Mouse (Mus musculus) liver, embryonic 15.5 days (tissue): Measurements from ENCODE around the gene Kat5. TPM values are rescaled to one million over a fixed set of nuclear protein-coding genes. Genes with fewer than 3 reads are reported as not detected.

Experiments used
- ATAC-seq: fragments of 200-750 bp; cut with Nextera tagmentation; 2 replicates; pipeline ENCODE4 v1.8.0; 2017; ENCODE audit warnings: moderate number of reproducible peaks, mild to moderate bottlenecking, moderate library complexity; ENCODE audit not compliant: insufficient read depth
- H3K27ac ChIP-seq: fragments of 300-500 bp; sonication (generic); replicated peaks from 2 replicates; pipeline ENCODE4 v1.5.1; 2015; ENCODE audit warnings: mild to moderate bottlenecking, inconsistent platforms
- H3K27me3 ChIP-seq: fragments of 300-500 bp; sonication (generic); 2 replicates; pipeline ENCODE4 v1.6.1; 2015; ENCODE audit warnings: mild to moderate bottlenecking, inconsistent platforms
- H3K36me3 ChIP-seq: fragments of 300-500 bp; sonication (generic); replicated peaks from 2 replicates; pipeline ENCODE4 v1.6.1; 2015; ENCODE audit warnings: moderate library complexity, mild to moderate bottlenecking, inconsistent platforms
- H3K4me1 ChIP-seq: fragments of 300-500 bp; sonication (generic); replicated peaks from 2 replicates; pipeline ENCODE4 v1.6.1; 2015; ENCODE audit warnings: inconsistent platforms
- H3K4me2 ChIP-seq: fragments of 300-500 bp; sonication (generic); 2 replicates; pipeline ENCODE4 v1.6.1; 2015; ENCODE audit warnings: moderate library complexity, mild to moderate bottlenecking, inconsistent platforms
- H3K4me3 ChIP-seq: fragments of 300-500 bp; sonication (generic); replicated peaks from 2 replicates; pipeline ENCODE4 v1.5.1; 2015; ENCODE audit warnings: mild to moderate bottlenecking, inconsistent platforms
- H3K9ac ChIP-seq: fragments of 300-500 bp; sonication (generic); 2 replicates; pipeline ENCODE4 v1.6.1; 2015; ENCODE audit warnings: moderate library complexity, mild to moderate bottlenecking, inconsistent platforms
- H3K9me3 ChIP-seq: fragments of 300-500 bp; sonication (generic); replicated peaks from 2 replicates; pipeline ENCODE4 v1.6.1; 2016; ENCODE audit warnings: inconsistent platforms
- WGBS: fragments of 180-500 bp; shearing (Covaris S2); methylation state at CpG from one replicate; pipeline ENCODE4 v1.1.7; 2015; ENCODE audit warnings: mixed read lengths; ENCODE audit not compliant: insufficient replicate concordance; 5-methylcytosine and 5-hydroxymethylcytosine counted together
- polyA plus RNA-seq: library from polyadenylated mRNA; unstranded; fragments of >200 nt; fragmentation: Nextera tagmentation; extraction: Ambion mirVana; gene quantifications from 2 replicates; pipeline ENCODE4 v1.2.1, GENCODE M21; 2015

The Kat5 gene
- polyA plus RNA-seq, 1 experiment from 2014 or later: 16.2 TPM

DNA sequence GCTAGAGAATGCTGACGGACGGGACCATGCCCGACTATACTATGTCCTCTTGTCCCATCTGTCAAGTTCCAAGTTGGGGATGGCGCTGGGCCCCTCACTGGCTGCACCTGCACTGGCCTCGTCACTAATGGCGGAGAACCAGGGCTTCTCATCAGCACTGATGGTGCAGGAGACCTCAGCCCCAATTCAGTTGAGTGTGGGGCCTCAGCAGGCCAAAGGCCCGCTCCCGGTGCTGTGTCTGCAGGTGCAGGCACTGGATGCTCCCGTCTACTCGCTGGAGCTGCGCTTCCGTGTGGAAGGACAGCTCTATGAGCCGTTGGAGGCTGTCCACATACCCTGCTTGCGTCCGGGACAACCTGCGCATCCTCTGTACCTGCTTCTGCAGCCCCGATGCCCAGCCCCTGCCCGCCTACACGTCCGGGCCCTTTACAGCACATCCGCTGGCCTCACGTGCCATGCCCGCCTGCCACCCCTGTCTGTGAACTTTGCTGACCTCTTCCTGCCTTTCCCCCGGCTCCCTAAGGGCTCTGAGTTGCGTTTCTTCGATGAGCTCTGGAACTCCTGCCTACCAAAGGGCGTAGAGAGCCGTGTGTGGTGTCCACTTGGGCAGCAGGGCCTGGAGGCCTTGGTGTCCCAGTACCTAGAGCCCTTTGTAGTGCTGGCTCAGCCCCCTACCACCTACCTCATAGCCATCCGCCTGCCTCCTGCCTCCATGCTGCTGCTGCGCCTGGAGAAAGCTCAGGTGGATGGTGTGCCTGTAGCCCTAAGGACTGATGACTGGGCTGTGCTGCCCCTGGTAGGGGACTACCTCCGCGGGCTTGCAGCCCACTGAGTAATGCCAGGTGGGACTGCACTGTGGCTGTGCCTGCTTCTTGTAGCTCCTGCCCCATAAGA, 39.4 kb downstream of the Kat5 start:
- no peak overlapping the region; the same call in 1 of the 2 replicates for H3K4me3 ChIP-seq
- no peak overlapping the region for H3K9ac ChIP-seq
- H3K4me2 ChIP-seq: peak overlapping the region; percentile 98; the same call in 1 of the 2 replicates
- no peak for ATAC-seq
- peaks cover 43% of the 10 kb centered on the region for H3K4me1 ChIP-seq
- peaks cover 13% of the 10 kb centered on the region for H3K36me3 ChIP-seq
- WGBS: 84% methylated on average over 32 of the region's 32 CpGs
- peaks cover 15% of the 10 kb centered on the region for H3K27me3 ChIP-seq
- H3K27ac ChIP-seq: peak overlapping the region; percentile 51; the same call in 1 of the 2 replicates
- no peaks in the 10 kb centered on the region for H3K9me3 ChIP-seq

DNA sequence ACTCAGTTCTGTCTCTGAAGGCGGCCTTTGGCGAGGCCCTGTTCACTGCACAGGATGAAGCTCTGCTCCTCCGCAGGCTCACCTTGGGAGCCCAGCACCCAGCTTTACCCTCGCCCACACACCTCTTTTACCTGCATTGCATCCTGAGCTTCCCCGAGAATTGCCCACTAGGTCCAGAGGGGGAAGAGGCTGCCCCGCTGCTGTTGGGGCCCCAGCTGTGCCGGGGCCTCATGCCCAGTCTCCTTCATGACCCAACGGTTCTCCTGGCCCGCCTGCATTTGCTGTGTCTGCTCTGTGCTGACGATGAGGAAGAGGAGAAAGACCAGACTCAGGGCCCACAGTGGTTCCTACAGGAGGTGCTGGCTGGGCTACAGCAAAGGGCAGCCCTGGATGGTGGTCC, 40.5 kb downstream of the Kat5 start:
- no peak for ATAC-seq
- Histone ChIP-seq H3K36me3 (peaks cover 13% of the 10 kb centered on the region), H3K27me3 (peaks cover 26% of the 10 kb centered on the region), H3K9me3 (no peaks in the 10 kb centered on the region), H3K4me1 (peaks cover 43% of the 10 kb centered on the region), H3K4me2 (peak overlapping the region; percentile 98), H3K27ac (0 out of 2 replicates have a peak overlapping the region, but pooled peaks have one; percentile 93), H3K9ac (no peak overlapping the region), H3K4me3 (peak overlapping the region; percentile 81)
- WGBS: 74% methylated on average over 10 of the region's 10 CpGs

DNA sequence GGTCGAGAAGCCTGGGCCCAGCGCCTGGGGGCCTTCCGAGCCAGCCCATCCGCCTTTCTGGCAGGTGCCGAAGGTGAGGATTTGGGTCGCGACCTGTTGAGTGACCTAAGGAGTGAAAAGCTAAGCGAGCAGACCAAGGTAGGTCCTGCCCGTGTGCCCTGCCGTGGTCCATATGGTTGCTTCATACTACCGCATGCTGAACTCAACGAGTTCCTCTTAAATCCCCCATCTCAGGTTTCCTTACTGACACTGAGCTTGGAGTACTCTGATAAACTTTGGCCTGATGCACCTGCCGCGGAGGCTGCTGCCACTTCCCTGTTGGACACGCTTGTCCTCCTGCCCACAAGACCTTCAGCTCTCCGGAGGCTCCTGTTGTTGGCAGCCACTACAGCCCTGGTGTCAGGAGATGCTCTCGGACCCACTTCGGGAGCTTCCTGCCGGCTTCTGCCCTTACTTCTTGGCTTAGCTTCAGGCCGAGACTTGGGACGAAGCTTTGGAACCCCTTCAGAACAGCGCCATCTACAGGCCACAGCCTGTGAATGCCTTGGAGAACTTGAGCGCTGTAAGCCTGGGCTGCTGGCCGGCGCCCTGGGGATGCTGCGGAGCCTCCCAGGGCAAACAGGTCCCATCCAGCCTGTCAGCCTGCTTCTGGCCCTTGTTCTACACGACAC, 41.4 kb downstream of the Kat5 start:
- peak overlapping the region; percentile 81 for H3K9ac ChIP-seq

DNA sequence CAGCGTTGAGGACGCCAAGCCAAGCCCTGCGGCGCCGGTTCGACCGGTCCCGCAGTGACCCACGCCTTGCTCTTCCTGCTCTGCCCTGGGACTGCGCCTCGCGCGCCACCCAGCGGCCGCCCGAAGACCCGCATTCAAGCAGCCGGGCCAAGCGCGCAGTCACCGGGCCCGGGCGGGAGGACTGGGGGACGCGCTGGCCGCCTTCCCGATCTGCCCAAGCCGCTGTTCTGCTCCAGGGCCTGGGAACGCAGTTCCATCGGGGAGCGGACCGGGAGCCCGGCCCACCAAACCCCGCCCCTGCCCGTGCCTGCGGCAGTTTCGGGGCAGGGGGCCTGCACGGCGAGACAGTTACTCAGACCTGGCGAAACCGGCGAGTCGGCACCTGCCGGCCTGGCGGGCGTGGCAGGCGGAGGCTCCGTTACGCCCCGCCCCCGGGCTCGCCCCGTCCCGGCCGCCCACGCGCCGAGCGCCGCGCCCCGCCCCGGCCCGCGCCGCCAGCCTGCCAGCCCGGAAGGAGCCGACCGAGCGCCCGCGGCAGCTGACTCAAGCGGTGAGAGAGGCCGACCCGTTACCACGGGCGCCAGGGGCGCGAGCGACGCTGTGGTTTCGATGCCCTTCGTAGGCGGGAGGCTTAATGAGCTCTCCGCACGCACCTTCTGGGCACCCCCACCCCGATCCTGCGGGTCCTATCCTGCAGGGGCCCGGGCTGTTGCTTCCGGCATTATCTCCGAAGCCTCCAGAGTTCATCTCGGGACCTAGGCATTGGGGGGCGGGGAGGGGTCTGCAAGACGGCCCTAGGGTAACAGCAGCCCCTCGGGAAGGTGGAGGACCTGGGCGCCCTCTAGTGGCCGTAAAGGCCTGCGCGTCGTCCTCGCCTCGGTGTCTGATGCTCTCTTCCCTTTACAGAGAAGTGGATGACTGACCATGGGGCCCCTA, 42.2 kb downstream of the Kat5 start, which contains the start of gene Ap5b1:
Gene Ap5b1, plus strand, starts transcription at position 492 of the 936 bp plus-strand sequence.
- no peaks in the 10 kb centered on the region for H3K9me3 ChIP-seq
- peaks cover 43% of the 10 kb centered on the region for H3K27me3 ChIP-seq
- H3K4me1 ChIP-seq: peaks cover 42% of the 10 kb centered on the region
- H3K36me3 ChIP-seq: peaks cover 13% of the 10 kb centered on the region
- peak within 1 kb of the TSS; percentile 81 for H3K9ac ChIP-seq
- WGBS: under 1% methylated on average over 100 of the region's 102 CpGs
- H3K4me3 ChIP-seq: peak within 1 kb of the TSS; percentile 81
- peak within 1 kb of the TSS; percentile 93 for H3K27ac ChIP-seq
- peak within 1 kb of the TSS; percentile 98 for H3K4me2 ChIP-seq
- peak; percentile 86 for ATAC-seq

More for the DNA sequence above, 41.4 kb downstream of the Kat5 start:
- ATAC-seq: peak; percentile 12
- 3% methylated on average over 27 of the region's 27 CpGs for WGBS
- Histone ChIP-seq H3K27ac (peak overlapping the region; percentile 93), H3K27me3 (peaks cover 35% of the 10 kb centered on the region), H3K9me3 (no peaks in the 10 kb centered on the region), H3K4me3 (peak overlapping the region; percentile 81), H3K36me3 (peaks cover 13% of the 10 kb centered on the region), H3K4me1 (peaks cover 43% of the 10 kb centered on the region), H3K4me2 (peak overlapping the region; percentile 98)

DNA sequence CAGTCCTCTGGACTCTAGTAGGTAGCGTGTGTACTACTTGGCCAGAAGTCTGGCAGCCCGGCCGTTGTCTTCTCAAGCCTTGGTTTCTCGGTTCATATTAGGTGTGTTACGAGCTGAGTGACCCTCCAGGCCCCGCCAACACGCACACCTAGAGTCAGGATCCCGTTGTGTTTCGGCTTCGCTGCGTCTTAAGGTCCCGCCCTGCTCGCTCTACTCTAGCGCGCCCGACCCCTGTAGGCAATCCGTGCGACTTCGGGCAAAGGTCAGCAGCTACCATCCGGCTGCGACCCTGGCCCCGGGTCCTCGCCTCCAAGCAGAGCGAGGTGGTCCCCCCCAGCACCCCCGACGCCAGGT, 42.9 kb downstream of the Kat5 start:
- H3K27ac ChIP-seq: peak overlapping the region; percentile 93
- H3K4me3 ChIP-seq: peak overlapping the region; percentile 81
- no peaks in the 10 kb centered on the region for H3K9me3 ChIP-seq
- H3K36me3 ChIP-seq: peaks cover 13% of the 10 kb centered on the region
- H3K4me1 ChIP-seq: peaks cover 36% of the 10 kb centered on the region
- H3K4me2 ChIP-seq: peak overlapping the region; percentile 98
- peak; percentile 23 for ATAC-seq
- peak overlapping the region; percentile 81 for H3K9ac ChIP-seq
- WGBS: 2% methylated on average over 26 of the region's 26 CpGs
- peaks cover 49% of the 10 kb centered on the region for H3K27me3 ChIP-seq

DNA sequence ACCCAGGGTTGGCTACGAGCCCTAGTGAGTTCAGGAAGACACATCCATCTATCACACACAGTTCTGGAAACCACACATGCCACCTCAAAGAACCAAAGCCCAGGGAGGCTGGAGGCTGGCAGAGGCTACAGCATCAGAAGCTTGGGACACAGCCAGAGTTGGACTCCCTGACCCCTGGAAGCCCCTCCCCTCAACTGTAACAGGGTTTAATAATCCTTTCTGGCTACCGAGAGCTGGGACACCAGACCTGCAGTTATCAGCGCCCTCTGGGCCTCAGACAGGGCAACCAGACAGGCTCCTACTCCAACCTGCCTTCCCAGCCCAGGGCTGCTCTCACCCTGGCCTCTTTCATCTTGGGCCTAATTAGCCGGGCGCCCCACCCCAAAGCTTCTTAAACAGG, 43.7 kb downstream of the Kat5 start:
- no peak overlapping the region for H3K4me3 ChIP-seq
- H3K9me3 ChIP-seq: no peaks in the 10 kb centered on the region
- 57% methylated on average over 5 of the region's 5 CpGs for WGBS
- no peak overlapping the region for H3K9ac ChIP-seq
- H3K27ac ChIP-seq: no peak overlapping the region
- peak overlapping the region; percentile 98; the same call in 1 of the 2 replicates for H3K4me2 ChIP-seq
- peaks cover 58% of the 10 kb centered on the region for H3K27me3 ChIP-seq
- ATAC-seq: no peak
- H3K36me3 ChIP-seq: peaks cover 13% of the 10 kb centered on the region
- peaks cover 36% of the 10 kb centered on the region for H3K4me1 ChIP-seq

DNA sequence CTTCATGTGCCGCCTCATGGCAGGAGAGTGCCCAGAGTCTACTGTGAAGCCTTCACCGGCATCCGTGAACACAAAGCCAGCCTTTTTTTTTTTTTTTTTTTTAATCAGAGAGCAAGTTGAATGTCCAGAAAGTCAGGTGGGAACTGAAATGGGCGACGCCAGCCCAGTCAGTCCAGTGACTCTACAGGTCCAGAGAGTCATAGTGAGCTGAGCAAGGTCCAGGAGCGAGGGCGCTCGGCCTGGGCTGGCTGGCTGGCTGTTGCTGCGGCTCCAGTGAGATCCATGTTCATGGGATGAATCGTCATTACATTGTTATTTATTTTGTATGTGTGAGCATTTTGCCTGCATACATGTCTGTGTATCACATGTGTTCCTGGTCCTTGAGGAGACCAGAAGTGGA, 47.3 kb downstream of the Kat5 start:
- no peak for ATAC-seq
- Histone ChIP-seq H3K4me3 (no peak overlapping the region), H3K4me2 (no peak overlapping the region), H3K9me3 (no peaks in the 10 kb centered on the region), H3K9ac (no peak overlapping the region), H3K27me3 (peaks cover 93% of the 10 kb centered on the region), H3K4me1 (peaks cover 29% of the 10 kb centered on the region), H3K27ac (no peak overlapping the region), H3K36me3 (no peaks in the 10 kb centered on the region)
- 78% methylated on average over 10 of the region's 10 CpGs for WGBS

DNA sequence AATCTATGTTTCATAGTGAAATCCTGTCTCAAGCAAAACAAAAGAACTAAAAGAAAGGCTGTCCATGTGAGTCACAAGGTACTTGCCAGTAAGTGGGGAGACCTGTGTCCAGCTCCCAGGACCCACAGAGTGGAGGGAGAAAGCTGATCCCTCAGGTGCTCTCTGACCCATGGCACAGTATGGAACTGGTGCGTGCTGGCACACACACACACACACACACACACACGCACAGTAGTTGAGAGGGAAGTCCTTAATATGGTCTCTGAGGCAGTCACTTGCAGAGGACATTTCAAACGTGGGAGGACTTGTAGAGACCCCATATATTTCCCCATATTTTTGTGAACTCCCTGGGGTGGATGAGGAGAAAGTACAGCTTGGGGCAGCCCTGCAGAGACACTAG, 48.2 kb downstream of the Kat5 start:
- H3K36me3 ChIP-seq: no peaks in the 10 kb centered on the region
- H3K27ac ChIP-seq: no peak overlapping the region
- H3K27me3 ChIP-seq: peaks cover 100% of the 10 kb centered on the region
- H3K4me3 ChIP-seq: no peak overlapping the region
- H3K9me3 ChIP-seq: no peaks in the 10 kb centered on the region
- 28% methylated on average over 3 of the region's 3 CpGs for WGBS
- peaks cover 21% of the 10 kb centered on the region for H3K4me1 ChIP-seq
- ATAC-seq: no peak
- no peak overlapping the region for H3K9ac ChIP-seq
- no peak overlapping the region for H3K4me2 ChIP-seq

DNA sequence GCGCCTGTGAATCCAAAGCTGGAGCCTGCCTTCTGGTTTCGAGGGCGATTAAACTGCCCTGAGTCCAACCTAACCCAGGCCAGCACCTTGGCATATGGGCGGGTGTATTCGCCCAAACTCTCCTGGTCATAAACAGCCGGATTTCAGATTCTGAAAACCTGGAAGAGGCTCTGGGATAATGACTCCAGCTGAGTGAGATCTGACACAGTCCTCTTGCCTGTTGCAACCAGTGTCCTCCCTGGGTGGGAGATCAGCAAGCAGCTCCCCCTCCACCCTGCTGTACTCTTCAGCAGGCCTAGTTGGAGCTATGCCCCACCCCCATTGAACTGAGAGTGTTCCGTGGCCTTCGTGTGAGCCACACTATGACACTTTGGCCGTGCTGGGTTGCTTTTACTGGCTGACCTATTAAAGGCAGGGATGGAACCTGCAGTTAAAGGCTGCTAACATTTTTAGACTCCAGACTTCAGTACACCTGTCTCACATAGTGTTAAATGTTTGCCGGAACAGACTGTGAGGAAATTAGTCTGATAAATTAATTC, 48.7 kb downstream of the Kat5 start:
- peak overlapping the region; percentile 35; the same call in 1 of the 2 replicates for H3K4me3 ChIP-seq
- WGBS: 25% methylated on average over 10 of the region's 10 CpGs

DNA sequence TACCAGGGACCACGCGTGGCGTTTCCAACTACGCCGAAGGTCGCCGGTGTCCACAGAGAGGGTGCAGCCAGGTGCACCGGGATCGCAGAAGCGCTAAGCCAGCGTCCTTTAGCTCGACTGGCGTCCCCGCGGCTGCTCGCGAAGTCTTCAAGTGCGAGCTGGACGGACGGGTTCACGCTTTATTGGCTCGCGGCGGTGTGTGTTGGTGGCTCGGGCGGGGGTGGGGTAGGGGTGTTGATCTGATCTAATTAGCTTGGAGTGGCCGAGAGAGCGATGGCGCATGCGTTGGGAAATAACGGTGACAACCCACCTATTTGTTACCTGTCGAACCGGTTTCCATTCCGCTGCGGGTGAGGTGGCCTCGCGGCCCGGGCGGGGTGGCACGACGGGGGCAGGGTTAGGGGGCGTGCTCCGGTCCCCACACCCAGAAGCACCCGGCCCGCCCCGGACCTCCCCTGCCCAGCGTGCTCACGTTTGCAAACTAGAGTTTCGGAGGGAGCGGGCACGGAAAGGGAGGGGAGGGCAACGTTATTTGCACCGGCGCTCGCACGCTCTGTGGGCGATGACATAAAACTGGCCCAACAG, 49.5 kb downstream of the Kat5 start, which contains the start of gene Ovol1:
Gene Ovol1, minus strand, starts transcription at position 190 of the 585 bp plus-strand sequence.
- WGBS: under 1% methylated on average over 57 of the region's 57 CpGs
- Histone ChIP-seq H3K4me1 (peaks cover 14% of the 10 kb centered on the region), H3K4me3 (peak within 1 kb of the TSS; percentile 35), H3K4me2 (peak within 1 kb of the TSS; percentile 58), H3K9ac (no peak within 1 kb of the TSS), H3K9me3 (no peaks in the 10 kb centered on the region), H3K27ac (no peak within 1 kb of the TSS), H3K27me3 (peaks cover 100% of the 10 kb centered on the region), H3K36me3 (no peaks in the 10 kb centered on the region)
- no peak for ATAC-seq

More for the DNA sequence above, 48.7 kb downstream of the Kat5 start:
- H3K27ac ChIP-seq: no peak overlapping the region
- H3K9me3 ChIP-seq: no peaks in the 10 kb centered on the region
- H3K4me2 ChIP-seq: peak overlapping the region; percentile 58; the same call in 1 of the 2 replicates
- peaks cover 100% of the 10 kb centered on the region for H3K27me3 ChIP-seq
- H3K4me1 ChIP-seq: peaks cover 15% of the 10 kb centered on the region
- no peaks in the 10 kb centered on the region for H3K36me3 ChIP-seq
- no peak overlapping the region for H3K9ac ChIP-seq
- ATAC-seq: no peak
